Mouse (Mus musculus): ENCODE results near the gene Olfr56. TPM values are rescaled to one million over a fixed set of nuclear protein-coding genes. Genes with fewer than 3 reads are reported as not detected.

The Olfr56 gene
- total and polyA plus RNA-seq, 3 experiments: 0.01 to 0.27 TPM; not detected in 1

DNA sequence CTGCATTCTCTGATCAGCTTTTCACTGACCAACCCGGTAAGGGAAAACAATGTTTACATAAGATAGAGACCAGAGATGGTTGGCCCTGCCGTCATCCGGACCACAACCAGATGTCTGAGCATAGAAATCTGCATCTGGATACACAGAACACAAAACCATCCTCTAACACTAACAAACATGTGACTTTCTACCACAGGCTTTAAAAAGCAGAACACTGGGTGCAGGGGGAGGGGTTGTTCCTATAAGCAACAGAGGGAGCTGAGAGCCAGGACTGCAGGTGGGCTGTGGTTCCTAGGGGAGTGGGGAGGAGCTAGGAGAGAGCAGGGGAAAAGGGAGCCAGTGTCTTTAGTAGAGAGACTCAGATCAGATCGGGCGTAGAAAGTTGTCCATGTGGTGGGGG, 122.8 kb downstream of the Olfr56 start:
- no peaks in the 10 kb centered on the region for H3K9me3 ChIP-seq (replicated peaks)
- peaks cover 37% of the 10 kb centered on the region for H3K36me3 ChIP-seq (replicated peaks)
- peak overlapping the region; percentile 67 for H3K4me3 ChIP-seq (ENCODE audit: low read depth, low read length)
- H3K27me3 ChIP-seq (ENCODE audit: insufficient read depth, low read length): no peaks in the 10 kb centered on the region
- peaks cover 63% of the 10 kb centered on the region for H3K4me1 ChIP-seq (ENCODE audit: insufficient read depth, low read depth, low read length)
- TF ChIP-seq POLR2AphosphoS5 (IDR thresholded peaks at IDR 0.05; ENCODE audit: insufficient replicate concordance, low read depth, low read length): no peak
- no peak for TF ChIP-seq GATA2 (IDR thresholded peaks at IDR 0.05; ENCODE audit: borderline replicate concordance, low read depth, low read length)
- TF ChIP-seq GATA1 (IDR thresholded peaks at IDR 0.05; ENCODE audit: borderline replicate concordance, low read length): no peak
- TF ChIP-seq TAL1 (conservative IDR thresholded peaks at IDR 0.05; ENCODE audit: low read depth, low read length): no peak
- no peak for TF ChIP-seq CTCF (IDR thresholded peaks at IDR 0.05; ENCODE audit: low read depth, low read length)
- ATAC-seq (ENCODE audit: extremely low read depth, insufficient number of reproducible peaks, low FRiP score, poor library complexity, severe bottlenecking) (peak; percentile 64), DNase-seq (ENCODE audit: low spot score) (peak; percentile 60)

DNA sequence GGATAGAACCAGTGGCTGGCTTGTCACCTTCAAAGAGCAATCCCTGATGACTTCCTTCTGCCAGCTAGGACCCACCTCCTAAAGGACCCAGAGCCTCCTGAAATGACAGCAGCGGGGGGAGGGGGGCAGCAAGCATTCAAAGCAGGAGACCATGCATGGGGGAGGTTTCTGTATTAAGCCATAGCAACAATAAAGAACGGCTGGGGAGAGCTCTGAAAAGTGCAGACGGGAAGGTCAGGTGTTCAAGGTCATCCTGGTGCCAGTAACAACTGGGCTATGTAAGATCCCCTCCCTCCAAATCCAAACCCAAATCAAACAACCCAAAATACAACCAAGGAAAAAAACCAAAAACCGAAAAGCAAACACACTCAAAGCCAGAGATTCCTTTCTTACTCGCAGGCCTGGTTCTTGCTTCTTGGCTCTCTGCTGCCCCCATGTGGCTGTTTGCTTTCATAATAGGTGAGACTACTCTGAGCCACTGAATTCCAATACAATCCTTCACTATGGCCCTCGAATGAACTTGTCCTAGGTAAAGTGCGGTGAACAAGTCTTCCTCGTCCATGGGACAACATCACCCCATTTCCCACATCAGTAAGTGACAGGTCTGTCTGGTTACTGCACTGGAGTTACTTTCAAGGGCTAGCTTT, 124.5 kb downstream of the Olfr56 start:
- H3K4me1 ChIP-seq (ENCODE audit: insufficient read depth, low read depth, low read length): peaks cover 55% of the 10 kb centered on the region
- peaks cover 23% of the 10 kb centered on the region for H3K36me3 ChIP-seq (replicated peaks)
- TF ChIP-seq CTCF (IDR thresholded peaks at IDR 0.05; ENCODE audit: low read depth, low read length) (peak; percentile 52), GATA1 (IDR thresholded peaks at IDR 0.05; ENCODE audit: borderline replicate concordance, low read length) (no peak)
- no peaks in the 10 kb centered on the region for H3K27me3 ChIP-seq (ENCODE audit: insufficient read depth, low read length)
- no peak overlapping the region; the same call in 1 of the 2 replicates for H3K4me3 ChIP-seq (ENCODE audit: low read depth, low read length)
- ATAC-seq (ENCODE audit: extremely low read depth, insufficient number of reproducible peaks, low FRiP score, poor library complexity, severe bottlenecking) (no peak), DNase-seq (ENCODE audit: low spot score) (peak; percentile 48)
- H3K9me3 ChIP-seq (replicated peaks): no peaks in the 10 kb centered on the region

DNA sequence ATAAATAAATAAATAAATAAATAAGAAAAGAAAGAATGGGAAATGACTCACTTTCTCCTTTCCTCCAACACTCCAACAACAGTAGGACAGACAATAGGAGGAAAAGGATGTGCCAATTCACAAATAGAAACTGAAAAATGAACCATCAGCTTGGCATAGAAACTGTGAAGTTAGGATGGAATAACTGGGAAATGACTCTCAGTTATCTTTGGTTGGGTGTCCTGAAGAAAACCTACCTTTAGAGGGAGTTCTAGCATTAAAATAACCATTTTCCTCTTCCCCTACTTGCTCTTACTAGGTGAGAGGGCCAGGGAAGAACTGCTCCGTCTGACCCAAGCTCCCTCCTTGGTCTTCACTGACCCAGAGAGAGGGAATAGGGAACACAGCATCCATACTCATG, 127.1 kb downstream of the Olfr56 start:
- no peak for DNase-seq (ENCODE audit: low spot score)
- Histone ChIP-seq H3K9me3 (replicated peaks) (no peaks in the 10 kb centered on the region), H3K36me3 (replicated peaks) (peaks cover 17% of the 10 kb centered on the region), H3K4me1 (ENCODE audit: insufficient read depth, low read depth, low read length) (peaks cover 39% of the 10 kb centered on the region), H3K4me3 (ENCODE audit: low read depth, low read length) (no peak overlapping the region), H3K27me3 (ENCODE audit: insufficient read depth, low read length) (no peaks in the 10 kb centered on the region; the same call in 1 of the 2 replicates)
- no peak for ATAC-seq (ENCODE audit: extremely low read depth, insufficient number of reproducible peaks, low FRiP score, poor library complexity, severe bottlenecking)
- TF ChIP-seq CTCF (IDR thresholded peaks at IDR 0.05; ENCODE audit: low read depth, low read length) (no peak), GATA1 (IDR thresholded peaks at IDR 0.05; ENCODE audit: borderline replicate concordance, low read length) (no peak), GATA2 (IDR thresholded peaks at IDR 0.05; ENCODE audit: borderline replicate concordance, low read depth, low read length) (no peak), POLR2AphosphoS5 (IDR thresholded peaks at IDR 0.05; ENCODE audit: insufficient replicate concordance, low read depth, low read length) (no peak), TAL1 (conservative IDR thresholded peaks at IDR 0.05; ENCODE audit: low read depth, low read length) (no peak)

DNA sequence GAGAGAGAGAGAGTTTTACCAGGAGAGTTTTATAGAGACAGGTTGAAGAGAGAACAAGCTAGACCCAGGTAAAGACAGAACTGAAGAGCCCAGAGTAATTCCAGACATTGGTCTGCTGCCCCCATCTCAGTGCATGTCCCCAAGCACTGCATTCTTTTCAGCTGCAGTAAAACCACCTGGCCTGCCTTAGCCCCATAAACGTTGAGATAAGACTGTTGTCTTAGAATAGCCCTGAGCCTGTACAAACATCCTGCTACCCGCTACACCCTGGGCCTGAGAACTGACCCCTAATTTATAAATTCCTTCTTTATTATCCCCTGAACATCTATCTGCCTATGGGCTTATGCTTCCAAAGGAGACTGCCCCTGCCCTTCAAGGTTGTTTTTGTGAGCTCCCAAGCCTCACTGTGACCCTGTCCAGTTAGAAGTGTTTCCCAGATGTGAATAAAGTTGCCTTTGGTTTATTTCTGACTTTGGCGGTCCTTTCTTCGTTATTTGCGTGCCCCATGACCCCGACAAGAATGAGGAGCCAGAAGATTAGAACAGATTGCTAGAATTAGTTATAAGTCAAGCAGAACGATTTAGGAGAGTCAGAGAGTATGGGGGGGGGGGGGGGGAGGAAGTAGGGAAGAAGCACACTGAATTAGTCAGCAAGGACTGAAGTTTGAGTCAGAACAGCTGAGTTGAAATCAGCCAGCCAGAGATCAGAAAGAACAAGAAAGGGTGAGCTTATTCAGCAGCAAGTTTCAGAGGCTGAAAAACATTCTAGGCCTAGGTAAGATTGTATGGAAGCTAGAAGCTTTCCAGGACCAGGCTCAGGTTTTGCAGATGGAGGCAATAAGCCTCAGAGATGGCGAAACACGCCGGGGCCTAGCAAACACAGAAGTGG, 129.2 kb downstream of the Olfr56 start:
- Histone ChIP-seq H3K4me3 (ENCODE audit: low read depth, low read length) (no peak overlapping the region), H3K36me3 (replicated peaks) (peaks cover 4% of the 10 kb centered on the region), H3K4me1 (ENCODE audit: insufficient read depth, low read depth, low read length) (peaks cover 17% of the 10 kb centered on the region), H3K9me3 (replicated peaks) (no peaks in the 10 kb centered on the region), H3K27me3 (ENCODE audit: insufficient read depth, low read length) (peaks cover 5% of the 10 kb centered on the region)
- TF ChIP-seq GATA1 (IDR thresholded peaks at IDR 0.05; ENCODE audit: borderline replicate concordance, low read length): no peak
- no peak for TF ChIP-seq CTCF (IDR thresholded peaks at IDR 0.05; ENCODE audit: low read depth, low read length)
- no peak for TF ChIP-seq POLR2AphosphoS5 (IDR thresholded peaks at IDR 0.05; ENCODE audit: insufficient replicate concordance, low read depth, low read length)
- no peak for TF ChIP-seq GATA2 (IDR thresholded peaks at IDR 0.05; ENCODE audit: borderline replicate concordance, low read depth, low read length)
- DNase-seq (ENCODE audit: low spot score) (no peak), ATAC-seq (ENCODE audit: extremely low read depth, insufficient number of reproducible peaks, low FRiP score, poor library complexity, severe bottlenecking) (no peak)

DNA sequence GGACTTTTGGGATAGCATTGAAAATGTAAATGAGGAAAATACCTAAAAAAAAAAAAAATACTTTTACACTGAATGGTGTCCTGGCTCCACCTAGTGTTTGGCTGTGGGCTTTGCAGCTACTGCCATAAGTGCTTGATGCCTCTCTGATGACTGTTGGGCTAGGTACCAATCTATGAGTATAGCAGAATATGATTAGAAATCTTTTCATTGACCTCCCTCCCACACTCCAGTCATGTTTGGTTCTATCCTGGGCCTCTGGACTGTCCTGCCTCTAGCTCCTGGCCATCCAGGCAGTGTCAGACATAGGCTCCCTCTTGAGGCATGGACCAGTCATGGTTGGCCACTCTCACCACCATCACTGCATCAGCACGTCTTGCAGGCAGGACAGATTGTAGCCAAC, 130.1 kb downstream of the Olfr56 start:
- no peaks in the 10 kb centered on the region for H3K36me3 ChIP-seq (replicated peaks)
- H3K4me1 ChIP-seq (ENCODE audit: insufficient read depth, low read depth, low read length): peaks cover 9% of the 10 kb centered on the region
- TF ChIP-seq TAL1 (conservative IDR thresholded peaks at IDR 0.05; ENCODE audit: low read depth, low read length): no peak
- peak; percentile 64; the same call in 1 of the 2 replicates for TF ChIP-seq CTCF (IDR thresholded peaks at IDR 0.05; ENCODE audit: low read depth, low read length)
- TF ChIP-seq GATA1 (IDR thresholded peaks at IDR 0.05; ENCODE audit: borderline replicate concordance, low read length): no peak
- DNase-seq (ENCODE audit: low spot score) (no peak), ATAC-seq (ENCODE audit: extremely low read depth, insufficient number of reproducible peaks, low FRiP score, poor library complexity, severe bottlenecking) (no peak)
- no peaks in the 10 kb centered on the region for H3K9me3 ChIP-seq (replicated peaks)
- peaks cover 11% of the 10 kb centered on the region for H3K27me3 ChIP-seq (ENCODE audit: insufficient read depth, low read length)
- H3K4me3 ChIP-seq (ENCODE audit: low read depth, low read length): no peak overlapping the region

DNA sequence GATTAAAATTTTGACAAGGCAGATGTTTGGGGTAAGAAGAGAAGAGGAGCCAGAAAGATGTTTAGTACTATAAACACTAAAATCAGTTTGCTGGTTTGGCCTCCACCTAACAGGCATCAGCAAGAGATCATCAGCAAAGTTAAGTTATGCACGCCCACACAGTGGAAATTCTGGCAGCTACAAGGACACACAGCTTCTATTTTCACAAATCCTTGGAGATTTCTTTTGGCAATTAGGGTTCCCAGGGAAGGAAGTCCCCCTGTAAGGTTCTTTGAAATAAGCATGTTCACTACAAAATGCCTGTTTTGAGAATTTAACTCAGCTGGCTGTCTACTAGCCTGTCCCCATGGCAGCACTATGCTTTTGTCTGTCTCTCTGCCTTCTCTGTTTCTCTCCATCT, 132.3 kb downstream of the Olfr56 start:
- Histone ChIP-seq H3K27me3 (ENCODE audit: insufficient read depth, low read length) (peaks cover 14% of the 10 kb centered on the region), H3K4me1 (ENCODE audit: insufficient read depth, low read depth, low read length) (no peaks in the 10 kb centered on the region; the same call in 1 of the 2 replicates), H3K9me3 (replicated peaks) (no peaks in the 10 kb centered on the region), H3K4me3 (ENCODE audit: low read depth, low read length) (no peak overlapping the region), H3K36me3 (replicated peaks) (no peaks in the 10 kb centered on the region)
- TF ChIP-seq CTCF (IDR thresholded peaks at IDR 0.05; ENCODE audit: low read depth, low read length) (no peak), POLR2AphosphoS5 (IDR thresholded peaks at IDR 0.05; ENCODE audit: insufficient replicate concordance, low read depth, low read length) (no peak)
- DNase-seq (ENCODE audit: low spot score): no peak
- no peak for ATAC-seq (ENCODE audit: extremely low read depth, insufficient number of reproducible peaks, low FRiP score, poor library complexity, severe bottlenecking)
